Mouse (Mus musculus) liver, embryonic 14.5 days (tissue): ENCODE results near the gene Cyp2b10. TPM values are rescaled to one million over a fixed set of nuclear protein-coding genes. Genes with fewer than 3 reads are reported as not detected.
"Not testable (repeated sequence)": the region's sequence is repeated elsewhere in the genome, so short reads cannot be mapped to it uniquely, and the experiment has no call there.

ENCODE experiments used
- ATAC-seq: fragments of 200-750 bp; cut with Nextera tagmentation; 2 replicates; pipeline ENCODE4 v1.8.0; 2017; ENCODE audit warnings: moderate number of reproducible peaks, mild to moderate bottlenecking, moderate library complexity; ENCODE audit not compliant: insufficient read depth
- DNase-seq, 3 experiments: peaks; one replicate each; pipeline ENCODE4 v3.0.0-alpha.2; 2012 to 2013; ENCODE audit warnings: low read depth in 3 of 3, low spot score in 3 of 3
- H3K27ac ChIP-seq: fragments of 300-500 bp; sonication (generic); 2 replicates; pipeline ENCODE4 v1.5.1; 2014; ENCODE audit warnings: moderate library complexity, mild to moderate bottlenecking, control low read depth, inconsistent platforms
- H3K27me3 ChIP-seq: fragments of 300-500 bp; sonication (generic); 2 replicates; pipeline ENCODE4 v1.6.1; 2014; ENCODE audit warnings: mild to moderate bottlenecking, low read length, moderate library complexity; ENCODE audit not compliant: control insufficient read depth, insufficient read depth
- H3K36me3 ChIP-seq: fragments of 300-500 bp; sonication (generic); replicated peaks from 2 replicates; pipeline ENCODE4 v1.6.1; 2014; ENCODE audit warnings: low read depth; ENCODE audit not compliant: control insufficient read depth, insufficient read depth
- H3K4me1 ChIP-seq, 2 experiments: fragments of 200-500 bp in 1 of 2; fragments of 300-500 bp in 1 of 2; sonication (generic) in 1 of 2; replicated peaks; 2 replicates each; pipeline ENCODE4 v1.6.1; 2012 to 2014; ENCODE audit warnings: antibody characterized with exemption in 1 of 2, inconsistent platforms in 1 of 2, low read length in 1 of 2; ENCODE audit not compliant: control insufficient read depth in 2 of 2, insufficient read depth in 2 of 2
- H3K4me2 ChIP-seq: fragments of 300-500 bp; sonication (generic); 2 replicates; pipeline ENCODE4 v1.6.1; 2014; ENCODE audit warnings: low read depth, mild to moderate bottlenecking, control low read depth, moderate library complexity
- H3K4me3 ChIP-seq, 2 experiments: fragments of 200-500 bp in 1 of 2; fragments of 300-500 bp in 1 of 2; sonication (generic) in 1 of 2; 2 replicates each; pipeline ENCODE4 v1.5.1; 2012 to 2014; ENCODE audit warnings: low read depth in 2 of 2, low read length in 2 of 2, mild to moderate bottlenecking in 2 of 2, control low read depth in 1 of 2, inconsistent platforms in 1 of 2, moderate library complexity in 1 of 2; ENCODE audit not compliant: insufficient read depth in 1 of 2
- H3K9ac ChIP-seq: fragments of 300-500 bp; sonication (generic); replicated peaks from 2 replicates; pipeline ENCODE4 v1.6.1; 2014; ENCODE audit warnings: mild to moderate bottlenecking, control low read depth, moderate library complexity
- H3K9me3 ChIP-seq: fragments of 300-500 bp; sonication (generic); 2 replicates; pipeline ENCODE4 v1.6.1; 2016; ENCODE audit warnings: low read length, mixed read lengths; ENCODE audit not compliant: control insufficient read depth
- CTCF ChIP-seq: IDR thresholded peaks from 2 replicates; pipeline ENCODE4 v1.5.1; 2016; ENCODE audit warnings: antibody characterized with exemption, low read depth, control low read depth
- EP300 ChIP-seq: IDR thresholded peaks from 2 replicates; pipeline ENCODE4 v1.6.1; 2016; ENCODE audit warnings: antibody characterized with exemption, low read depth
- WGBS: fragments of 180-500 bp; shearing (Covaris S2); extraction: QIAGEN DNeasy Blood & Tissue Kit; methylation state at CpG from one replicate; pipeline ENCODE4 v1.1.7; 2014; ENCODE audit not compliant: insufficient replicate concordance; 5-methylcytosine and 5-hydroxymethylcytosine counted together
- polyA plus RNA-seq, 2 experiments: library from polyadenylated mRNA; depleted of rRNA in 1 of 2; stranded (reverse) in 1 of 2; unstranded in 1 of 2; fragments of >200 nt; fragmentation: Nextera tagmentation in 1 of 2; extraction: Ambion mirVana in 1 of 2; gene quantifications; 2 replicates each; pipeline versions ENCODE4 v1.2.1 to v1.2.3; 2012 to 2014

Gene Cyp2b10
- polyA plus RNA-seq, 2 experiments: 0.07 TPM; not detected in 1

GRCm38 (mm10) chr7:25872624-25873023 lies 24.8 kb upstream of the Cyp2b10 start:
- Histone ChIP-seq H3K4me2 (no peak overlapping the region), H3K36me3 (no peaks in the 10 kb centered on the region), H3K4me3 (no peak overlapping the region), H3K9ac (no peak overlapping the region), H3K27ac (no peak overlapping the region), H3K4me1 (no peaks in the 10 kb centered on the region), H3K9me3 (no peaks in the 10 kb centered on the region), H3K27me3 (no peaks in the 10 kb centered on the region)
- ATAC-seq (no peak), DNase-seq (no peak)
- TF ChIP-seq CTCF: no peak
- TF ChIP-seq EP300: no peak

GRCm38 (mm10) chr7:25878735-25879134 lies 18.7 kb upstream of the Cyp2b10 start:
- Histone ChIP-seq H3K9ac (no peak overlapping the region), H3K27ac (no peak overlapping the region), H3K9me3 (no peaks in the 10 kb centered on the region), H3K4me2 (no peak overlapping the region), H3K4me1 (no peaks in the 10 kb centered on the region), H3K36me3 (no peaks in the 10 kb centered on the region), H3K4me3 (no peak overlapping the region), H3K27me3 (no peaks in the 10 kb centered on the region)
- WGBS: 38% methylated on average over 6 of the region's 6 CpGs
- TF ChIP-seq CTCF (no peak), EP300 (no peak)
- ATAC-seq (no peak), DNase-seq (no peak)

GRCm38 (mm10) chr7:25880721-25881120 lies 16.7 kb upstream of the Cyp2b10 start:
- not testable (repeated sequence) for H3K4me3 ChIP-seq, H3K9ac ChIP-seq, ATAC-seq, H3K36me3 ChIP-seq, H3K4me2 ChIP-seq, H3K4me1 ChIP-seq, H3K9me3 ChIP-seq, H3K27ac ChIP-seq, DNase-seq, H3K27me3 ChIP-seq
- 19% methylated on average over 7 of the region's 7 CpGs for WGBS

DNA sequence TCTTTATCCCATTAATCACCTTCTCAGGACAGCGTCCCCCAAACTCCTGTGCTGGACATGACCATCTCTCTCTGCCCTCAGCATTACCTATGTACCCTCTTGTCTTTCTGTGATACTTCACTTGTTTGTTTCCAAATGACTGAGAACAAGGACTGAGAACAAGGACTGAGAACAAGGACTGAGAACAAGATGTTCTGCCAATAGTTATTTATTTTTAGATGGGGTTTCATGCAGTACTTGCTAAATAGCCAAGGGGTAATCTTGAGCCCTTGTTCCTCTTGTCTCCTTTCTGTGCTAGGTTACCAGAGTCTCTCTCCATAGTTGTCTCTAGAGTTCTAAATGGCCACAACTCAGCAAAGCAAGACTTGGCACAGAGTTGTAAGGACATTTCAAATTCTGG lies 13.1 kb upstream of the Cyp2b10 start:
- 68% methylated on average over 1 of the region's 1 CpGs for WGBS
- Histone ChIP-seq H3K36me3 (no peaks in the 10 kb centered on the region), H3K9ac (no peak overlapping the region), H3K4me2 (no peak overlapping the region), H3K27me3 (no peaks in the 10 kb centered on the region), H3K4me3 (no peak overlapping the region), H3K9me3 (no peaks in the 10 kb centered on the region), H3K4me1 (no peaks in the 10 kb centered on the region), H3K27ac (no peak overlapping the region)
- no peak for TF ChIP-seq CTCF
- DNase-seq (no peak), ATAC-seq (no peak)

DNA sequence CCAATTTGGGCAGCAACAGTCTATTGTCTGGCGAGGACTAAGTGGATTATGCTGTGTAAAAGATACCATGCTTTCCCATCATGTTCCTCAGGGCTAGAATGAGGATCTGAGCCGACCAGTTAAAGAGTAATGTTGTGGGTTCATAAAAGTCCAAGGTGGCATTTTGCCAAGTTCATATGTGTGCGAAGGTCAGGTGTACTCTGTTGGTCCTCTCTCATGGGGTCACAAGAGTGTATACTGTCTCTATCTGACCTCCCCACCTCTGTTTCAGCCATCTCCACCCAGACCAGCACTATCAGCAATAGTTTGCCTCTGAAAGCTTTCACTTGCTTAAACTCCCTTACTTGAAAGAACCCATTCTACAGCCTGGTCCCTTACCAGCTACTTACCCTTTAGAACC lies 9.7 kb upstream of the Cyp2b10 start:
- Histone ChIP-seq H3K4me1 (no peaks in the 10 kb centered on the region), H3K27me3 (no peaks in the 10 kb centered on the region), H3K4me2 (no peak overlapping the region), H3K36me3 (no peaks in the 10 kb centered on the region), H3K4me3 (no peak overlapping the region), H3K9ac (no peak overlapping the region), H3K9me3 (no peaks in the 10 kb centered on the region), H3K27ac (no peak overlapping the region)
- ATAC-seq: no peak
- 51% methylated on average over 3 of the region's 3 CpGs for WGBS
- no peak for DNase-seq
- TF ChIP-seq CTCF (no peak), EP300 (no peak)

- ATAC-seq: no peak
- no peaks in the 10 kb centered on the region for H3K4me1 ChIP-seq
- WGBS: 63% methylated on average over 5 of the region's 5 CpGs
- H3K9me3 ChIP-seq: no peaks in the 10 kb centered on the region
- H3K9ac ChIP-seq: no peak overlapping the region
- H3K27me3 ChIP-seq: no peaks in the 10 kb centered on the region
- DNase-seq: no peak
- TF ChIP-seq CTCF (no peak), EP300 (no peak)
- H3K4me3 ChIP-seq: no peak overlapping the region
- H3K36me3 ChIP-seq: no peaks in the 10 kb centered on the region
- no peak overlapping the region for H3K4me2 ChIP-seq
- no peak overlapping the region for H3K27ac ChIP-seq
Observed at GRCm38 (mm10) chr7:25893159-25893558, 4.3 kb upstream of the Cyp2b10 start.
